Mouse (Mus musculus): ENCODE measurements around the gene Lrrc58.

Gene Lrrc58

DNA sequence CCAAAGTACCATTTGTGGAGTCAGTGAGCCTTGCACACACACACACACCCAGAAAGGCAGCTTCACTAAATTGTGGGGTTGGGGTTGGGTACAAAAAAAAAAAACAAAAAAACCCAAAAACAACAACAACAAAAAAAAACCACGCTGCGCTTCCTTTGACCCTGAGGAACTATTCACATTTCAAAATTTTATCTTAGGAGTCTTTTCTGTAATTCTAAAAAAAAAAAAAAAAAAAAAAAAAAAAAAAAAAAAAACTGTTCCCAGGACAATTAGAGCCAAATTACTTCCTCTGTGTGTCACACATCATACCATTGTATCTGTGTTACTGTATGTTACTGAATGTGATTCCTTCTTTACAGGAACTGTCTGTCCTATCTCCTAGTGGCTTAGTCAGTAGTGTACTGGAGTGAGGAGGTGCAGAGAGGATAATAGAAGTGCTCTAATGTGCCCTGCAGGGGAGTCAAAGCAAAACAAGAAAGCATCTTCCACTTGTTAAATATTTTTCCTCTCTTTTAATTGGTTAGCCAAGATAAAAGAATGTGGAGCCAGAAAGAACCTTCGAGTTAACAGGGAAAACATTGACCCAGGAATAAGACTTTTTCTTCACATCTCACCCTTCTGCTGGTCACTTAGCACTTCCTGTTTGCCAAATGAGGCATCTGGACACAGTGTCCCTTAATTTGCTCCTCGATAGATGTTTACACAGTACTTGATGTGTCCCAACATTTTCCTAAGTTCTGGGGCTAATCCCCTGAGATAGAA lies 1.5 kb downstream of the Lrrc58 start:
- no peak for DNase-seq

DNA sequence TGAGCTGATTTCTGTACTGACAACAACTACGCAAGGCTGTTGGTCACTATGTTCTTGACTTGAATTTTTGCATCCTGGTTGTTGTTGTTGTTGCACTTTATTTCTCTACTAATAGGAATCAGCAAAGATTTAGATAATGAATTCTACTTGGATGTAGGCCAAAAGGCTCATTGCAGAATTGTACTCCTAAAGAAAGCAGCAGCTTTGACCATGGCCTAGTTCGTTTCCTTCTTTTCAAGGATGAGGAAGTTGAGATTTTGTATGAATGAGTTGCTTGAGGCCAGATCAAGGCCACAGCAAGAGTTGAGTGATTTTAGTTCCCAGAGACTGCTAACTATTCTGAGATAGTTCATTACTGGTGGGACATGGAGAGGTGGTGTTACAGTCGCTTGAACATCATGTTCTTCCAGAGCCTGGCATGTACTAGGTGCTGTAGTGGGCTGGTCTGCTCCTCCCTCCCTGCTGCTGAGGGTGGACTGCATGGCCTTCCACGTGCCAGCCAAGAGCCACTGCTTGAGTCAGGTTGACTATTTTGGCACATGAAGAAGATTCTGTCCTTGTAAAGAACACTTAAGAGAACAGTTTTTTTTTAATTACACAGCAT lies 3.0 kb downstream of the Lrrc58 start:
- DNase-seq, result no peak

DNA sequence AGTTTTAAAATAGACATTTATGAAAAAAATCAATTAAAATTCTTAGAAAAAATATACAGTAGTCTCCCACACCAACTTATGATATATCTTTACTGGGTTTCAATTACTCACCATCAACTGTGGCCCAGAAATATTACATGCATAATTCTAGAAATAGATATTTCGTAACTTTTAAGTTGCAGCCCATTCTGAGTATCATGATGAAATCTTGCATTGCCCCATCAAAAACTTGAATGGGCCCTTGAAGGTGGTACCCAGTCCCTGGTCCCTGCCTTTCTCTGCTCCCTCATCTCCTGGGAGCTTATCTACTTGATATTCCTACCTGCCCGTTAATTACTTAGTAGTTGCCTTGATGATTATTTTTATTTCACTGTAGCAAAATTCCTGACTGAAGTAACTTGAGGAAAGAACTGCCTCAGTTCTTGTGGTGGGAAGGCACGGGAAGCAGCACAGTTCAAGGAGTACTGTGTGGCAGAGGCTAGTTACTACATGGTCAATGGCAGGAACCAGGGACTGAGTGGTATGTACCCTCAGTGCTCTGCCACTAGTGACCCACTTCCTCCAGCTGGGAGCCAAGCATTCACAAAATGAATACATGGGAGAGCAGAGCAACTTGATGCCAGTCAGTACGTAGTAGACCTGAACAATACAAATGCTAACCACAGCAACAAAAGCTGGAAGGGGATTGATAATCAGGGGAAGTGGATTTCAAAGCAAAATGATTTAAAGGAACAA lies 6.5 kb downstream of the Lrrc58 start:
- DNase-seq, result no peak

GRCm38 (mm10) chr16:37877406-37877805 lies 9.2 kb downstream of the Lrrc58 start:
- DNase-seq, result no peak

DNA sequence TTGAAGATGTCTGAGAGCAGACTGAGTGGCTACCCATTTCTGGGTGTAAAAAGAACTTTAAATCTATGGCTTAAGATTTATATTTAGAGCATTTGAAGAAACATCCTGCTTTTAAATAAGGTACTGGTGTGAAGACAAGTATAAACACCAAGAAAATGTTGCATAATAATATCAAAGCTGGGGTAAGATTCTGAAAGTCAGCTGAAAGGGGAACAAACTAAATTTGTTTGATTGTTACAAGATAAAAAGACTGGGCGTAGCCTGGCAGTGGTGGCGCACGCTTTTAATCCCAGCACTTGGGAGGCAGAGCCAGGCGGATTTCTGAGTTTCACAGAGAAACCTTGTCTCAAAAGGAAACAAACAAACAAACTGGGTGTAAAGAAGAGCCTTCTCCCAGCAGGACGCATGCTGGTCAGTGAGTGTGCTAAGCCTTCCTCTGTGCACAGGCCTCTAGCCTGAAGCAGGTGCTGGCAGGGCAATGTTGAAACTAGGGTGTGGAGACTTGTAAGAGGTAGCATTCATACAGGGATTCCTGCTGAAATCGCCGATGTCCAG lies 10.8 kb downstream of the Lrrc58 start:
- no peak for DNase-seq

- DNase-seq, result no peak
Measured at GRCm38 (mm10) chr16:37879750-37880419, 11.7 kb downstream of the Lrrc58 start.

DNA sequence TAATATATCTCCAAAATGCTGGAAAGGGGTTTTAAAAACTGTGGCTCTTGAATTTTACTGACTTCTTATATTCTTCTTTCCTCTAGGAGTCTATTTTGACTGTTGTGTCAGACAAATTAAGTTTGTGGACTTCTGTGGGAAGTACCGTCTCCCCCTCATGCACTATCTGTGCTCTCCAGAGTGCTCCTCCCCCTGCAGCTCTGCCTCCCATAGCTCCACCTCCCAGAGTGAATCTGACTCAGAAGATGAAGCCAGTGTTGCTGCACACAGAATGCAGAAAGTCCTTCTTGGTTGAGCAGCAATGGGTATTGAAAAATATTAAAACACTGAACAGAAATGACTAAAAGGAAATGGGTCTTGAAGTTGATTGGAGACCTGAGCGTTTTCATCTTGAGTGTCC lies 13.0 kb downstream of the Lrrc58 start:
- DNase-seq, result peak; percentile 7

DNA sequence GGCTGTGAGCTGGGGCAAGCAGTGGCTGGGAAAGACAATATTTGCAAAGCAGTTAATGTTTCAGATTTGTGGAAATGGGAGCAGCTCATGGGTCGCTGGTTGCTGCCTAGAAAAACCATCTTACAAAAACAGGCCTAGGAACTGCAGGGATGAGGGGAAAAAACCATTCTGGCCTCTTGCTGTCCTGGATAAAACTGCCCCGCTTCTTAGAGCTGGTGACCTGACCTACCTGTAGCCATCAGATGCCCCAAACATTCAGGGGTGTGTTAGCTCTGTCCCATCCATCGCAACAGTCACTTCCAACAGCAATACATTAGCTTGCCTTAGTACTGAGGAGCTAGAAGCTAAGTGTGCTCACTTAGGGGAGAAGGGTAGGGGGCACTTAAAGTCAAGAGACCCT lies 20.8 kb downstream of the Lrrc58 start:
- DNase-seq, result no peak

DNA sequence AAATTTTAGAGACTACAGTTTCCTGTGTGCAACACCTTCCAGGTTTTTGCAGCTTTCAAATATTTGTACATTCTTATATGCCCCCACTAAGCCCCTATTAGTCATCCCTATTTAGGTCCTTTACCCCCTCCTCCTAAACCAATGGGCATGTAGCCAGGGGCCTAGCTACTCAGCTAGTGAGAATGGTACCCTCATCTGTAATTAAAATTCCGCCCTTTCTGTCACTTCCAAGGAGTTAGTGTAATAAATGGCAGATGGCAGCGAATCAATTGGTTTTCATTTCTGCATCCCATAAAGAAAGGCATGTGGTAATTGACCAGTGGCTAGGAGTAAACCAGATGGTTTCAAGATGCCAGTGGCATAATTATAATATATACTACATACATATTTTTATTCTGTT lies 24.5 kb downstream of the Lrrc58 start:
- no peak for DNase-seq

- DNase-seq, result no peak
Measured at GRCm38 (mm10) chr16:37893381-37893780, 25.2 kb downstream of the Lrrc58 start.

DNA sequence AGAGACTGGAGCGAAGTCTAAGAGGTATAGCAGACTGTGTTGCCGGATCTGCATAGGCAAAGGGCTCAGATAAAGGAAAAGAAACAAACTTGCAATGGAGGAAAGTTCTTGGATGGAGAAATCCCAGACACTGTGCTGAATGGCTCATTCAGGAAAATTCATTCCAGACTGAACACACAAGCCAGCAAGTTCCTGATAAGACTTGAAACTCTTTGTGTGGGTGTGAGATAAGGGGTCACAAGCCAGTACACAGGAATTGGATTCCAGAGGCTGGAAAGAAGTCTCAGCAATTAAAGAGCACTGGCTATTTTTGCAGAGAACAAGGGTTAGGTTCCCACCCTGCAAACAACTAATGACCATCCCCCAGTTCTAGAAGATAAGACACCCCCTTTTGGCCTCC lies 25.8 kb downstream of the Lrrc58 start:
- DNase-seq, result no peak

DNA sequence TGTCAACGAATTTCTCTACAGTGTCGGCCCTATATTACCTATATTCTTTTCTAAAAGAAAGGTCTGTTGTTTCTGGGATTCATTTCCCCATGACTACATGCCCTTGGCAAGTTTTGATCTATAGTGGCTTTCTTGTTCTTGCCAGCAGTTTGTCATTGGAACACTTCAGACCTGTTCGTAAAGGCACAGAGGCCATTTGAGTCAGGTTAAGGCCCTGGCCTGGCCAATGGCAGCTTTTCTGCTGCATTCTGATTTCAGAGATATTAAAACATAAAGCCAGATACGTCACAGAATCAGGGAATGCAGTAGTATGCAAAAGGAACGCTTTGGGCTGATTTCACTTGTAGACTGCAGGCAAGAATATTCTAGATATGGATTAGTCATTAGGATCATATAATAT lies 30.6 kb downstream of the Lrrc58 start:
- DNase-seq, result no peak

DNA sequence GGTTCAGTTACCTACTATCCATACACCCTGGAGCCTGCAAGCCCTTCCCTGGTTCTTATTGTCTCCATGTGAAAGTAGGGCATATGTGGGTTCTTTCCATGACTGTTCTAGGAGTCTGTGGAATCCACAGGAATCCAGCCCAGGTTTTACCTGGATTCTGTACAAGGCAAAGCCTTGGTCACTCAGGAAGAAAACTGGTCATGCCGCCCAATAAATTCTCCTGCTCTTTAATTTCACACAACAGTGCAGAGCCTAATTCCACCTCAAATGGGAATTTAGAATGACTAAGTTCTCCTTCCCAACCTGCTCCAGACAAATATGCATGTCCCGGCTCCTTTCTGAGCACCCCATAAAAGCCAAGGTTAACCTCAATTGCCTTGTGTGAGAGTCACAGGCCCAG lies 31.2 kb downstream of the Lrrc58 start:
- DNase-seq, result no peak

DNA sequence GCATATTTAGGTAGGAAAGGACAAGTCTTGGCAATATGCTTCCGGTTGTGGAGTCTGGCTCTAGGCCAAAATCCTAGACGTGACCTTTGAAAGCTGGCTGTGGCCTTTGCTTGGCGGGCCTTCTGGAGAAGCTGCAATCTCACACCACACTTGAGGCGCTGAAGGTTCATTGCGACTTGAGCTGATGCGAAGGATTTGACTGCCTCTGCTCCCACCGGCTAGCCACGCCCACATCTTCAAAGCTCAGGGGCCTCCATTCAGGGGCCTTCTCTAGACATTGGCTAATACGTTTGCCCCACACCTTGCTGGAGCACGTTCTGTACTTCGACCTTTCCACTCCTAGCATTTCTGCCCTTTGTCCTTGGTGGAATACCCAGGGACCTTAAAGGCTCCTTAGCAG lies 33.1 kb downstream of the Lrrc58 start:
- no peak for DNase-seq

DNA sequence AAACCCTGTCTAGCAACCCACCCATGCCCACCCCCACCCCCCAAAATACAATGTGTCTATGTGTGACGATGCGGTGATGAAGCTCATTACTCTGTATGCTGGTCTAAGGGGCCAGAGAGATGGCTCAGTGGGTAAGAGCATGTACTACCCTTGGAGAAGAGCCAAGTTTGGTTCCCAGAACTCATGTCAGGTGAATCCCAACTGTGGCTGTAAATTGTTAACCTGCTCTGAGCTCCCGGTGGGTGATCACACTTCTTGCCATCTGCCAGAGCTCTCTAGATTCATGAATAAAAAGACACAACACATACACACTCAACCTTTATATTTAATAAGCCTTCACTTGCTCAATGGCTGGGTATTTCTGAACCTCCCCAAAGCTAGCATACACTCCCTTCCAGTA lies 38.3 kb downstream of the Lrrc58 start:
- DNase-seq, result no peak

- DNase-seq, result no peak
Measured at GRCm38 (mm10) chr16:37911086-37911485, 42.9 kb downstream of the Lrrc58 start.

DNA sequence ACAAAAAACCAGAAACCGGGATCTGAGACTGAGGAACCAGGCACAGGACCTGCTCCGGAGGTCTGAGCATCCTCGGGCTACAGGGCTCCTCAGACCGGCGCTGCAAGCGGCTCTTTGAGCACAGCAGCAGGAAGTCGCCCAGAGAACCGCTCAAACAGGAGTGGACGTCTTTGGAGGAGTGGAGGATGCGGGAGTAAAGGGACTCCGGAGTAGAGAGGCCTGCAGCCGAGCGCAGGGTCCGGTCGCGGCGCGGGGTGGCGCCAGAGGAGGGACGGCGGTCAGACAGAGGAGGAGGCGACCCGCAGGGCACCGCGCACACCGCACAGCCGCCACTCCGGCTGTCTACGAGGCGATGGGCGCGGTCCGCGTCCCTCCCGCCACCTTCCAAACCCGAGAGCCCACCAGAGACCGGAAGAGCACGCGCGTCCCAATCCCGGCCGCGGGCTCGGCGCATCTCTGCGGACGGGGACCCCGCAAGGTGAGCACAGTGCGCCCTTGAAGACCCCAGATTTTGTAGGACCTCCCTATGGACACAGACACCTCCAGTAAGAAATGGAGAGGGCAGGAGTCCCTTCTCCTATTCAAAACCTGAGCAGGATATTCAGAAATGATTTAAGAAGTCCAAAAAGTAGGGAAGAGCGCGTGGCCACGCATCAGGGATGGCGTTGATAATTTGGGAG lies 48.1 kb downstream of the Lrrc58 start, which contains the start of gene Gpr156:
Gene Gpr156 (plus strand): TSS at position 359 of the 680 bp plus-strand sequence.
- DNase-seq, result peak; percentile 32

DNA sequence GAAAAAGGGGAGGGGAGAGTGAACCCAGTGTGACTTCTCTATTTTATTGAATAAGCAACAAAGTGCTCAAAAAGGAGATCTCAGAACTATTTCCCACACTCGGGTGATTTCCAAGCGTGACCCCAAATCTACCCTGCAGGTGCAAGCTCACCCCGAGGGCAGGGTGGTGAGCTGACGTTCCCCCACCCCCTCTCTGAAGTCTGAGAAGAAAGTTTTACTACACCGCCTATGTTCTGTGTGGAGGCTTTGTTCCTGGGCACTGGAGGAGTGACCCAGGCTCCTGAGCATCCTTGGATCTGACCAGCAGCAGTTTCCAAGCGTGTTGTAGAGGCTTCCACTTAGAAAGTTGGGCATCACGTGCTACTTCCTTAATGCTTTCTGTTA lies 48.6 kb downstream of the Lrrc58 start:
- no peak for DNase-seq

DNA sequence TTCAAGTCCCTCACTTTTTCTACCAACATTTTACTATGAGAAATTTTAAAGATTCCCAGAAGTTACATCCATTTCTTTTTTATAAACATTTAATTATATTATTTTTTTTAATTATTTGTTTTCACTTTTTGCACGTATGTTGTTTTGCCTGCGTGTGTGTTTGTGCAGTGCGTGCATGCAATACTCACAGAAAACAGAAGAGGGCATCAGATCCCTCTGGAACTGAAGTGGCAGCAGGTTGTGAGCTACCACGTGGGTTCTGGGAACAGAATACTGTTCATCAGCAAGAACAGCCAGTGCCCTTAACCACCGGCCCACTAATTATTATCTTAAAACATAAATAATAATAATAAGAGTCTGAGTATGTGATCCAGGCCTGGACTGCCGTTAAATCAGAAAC lies 50.8 kb downstream of the Lrrc58 start:
- no peak for DNase-seq

DNA sequence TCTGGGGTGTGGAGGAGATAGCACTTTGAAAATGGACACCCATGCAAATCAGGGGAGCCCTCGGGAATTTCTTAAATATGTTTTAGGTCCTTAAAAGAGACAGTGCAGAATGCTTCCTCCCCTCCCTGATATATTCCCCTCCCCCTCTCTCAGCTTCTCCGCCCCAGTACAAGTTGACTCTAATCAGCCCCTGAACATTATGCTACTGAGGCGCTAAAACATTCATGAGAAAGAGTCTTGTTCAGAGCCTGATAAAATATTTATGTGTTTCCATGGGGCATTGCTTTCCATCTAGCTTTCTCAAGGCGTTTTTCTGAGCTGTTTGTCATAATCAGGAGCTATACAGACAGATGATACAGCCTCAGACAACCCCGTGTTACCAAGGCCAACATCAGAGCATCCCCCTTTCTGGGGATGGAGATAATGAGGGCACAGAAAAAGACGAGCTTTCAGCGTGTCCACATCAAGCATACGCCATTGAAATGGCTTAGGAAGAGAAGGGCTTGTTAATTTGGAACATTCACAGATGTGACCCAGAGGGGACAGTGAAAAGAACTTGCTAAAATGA lies 52.7 kb downstream of the Lrrc58 start:
- DNase-seq, result no peak

DNA sequence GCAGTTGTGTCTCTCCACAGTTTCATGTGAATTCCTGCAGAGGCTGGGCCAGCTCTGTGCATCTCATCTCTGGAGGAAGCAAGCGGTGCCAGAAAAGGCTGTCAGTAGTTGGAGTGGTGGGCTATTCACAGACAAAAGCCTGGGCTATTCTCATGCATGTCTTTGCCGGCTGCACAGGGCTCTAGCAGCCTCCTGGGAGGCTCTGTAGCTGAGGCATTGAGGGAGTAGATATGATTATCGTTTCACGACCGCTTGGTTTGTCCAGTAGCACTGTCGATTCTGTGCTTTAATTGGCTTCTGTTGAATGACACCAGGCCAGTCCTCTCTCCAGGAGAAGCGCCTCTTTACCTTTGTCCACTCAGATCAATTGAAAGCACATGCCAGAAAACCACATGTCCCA lies 57.9 kb downstream of the Lrrc58 start:
- DNase-seq, result no peak

- no peak for DNase-seq
Measured at GRCm38 (mm10) chr16:37927117-37927516, 58.9 kb downstream of the Lrrc58 start.

Data from liver (tissue).